Mouse (Mus musculus) hindbrain, embryonic 10.5 days (tissue): ENCODE results near the gene Irx1. TPM values are rescaled to one million over a fixed set of nuclear protein-coding genes. Genes with fewer than 3 reads are reported as not detected.

ENCODE experiments used
- DNase-seq: peaks from one replicate; pipeline ENCODE4 v3.0.0-alpha.2; 2017; ENCODE audit warnings: low spot score
- H3K27ac ChIP-seq: fragments of 300-500 bp; sonication (generic); 2 replicates; pipeline ENCODE4 v1.5.1; 2016; ENCODE audit warnings: mild to moderate bottlenecking, moderate library complexity
- H3K27me3 ChIP-seq: fragments of 300-500 bp; sonication (generic); 2 replicates; pipeline ENCODE4 v1.6.1; 2016; ENCODE audit warnings: mild to moderate bottlenecking; ENCODE audit not compliant: poor library complexity, insufficient read depth, severe bottlenecking
- H3K36me3 ChIP-seq: fragments of 300-500 bp; sonication (generic); 2 replicates; pipeline ENCODE4 v1.6.1; 2016; ENCODE audit warnings: mild to moderate bottlenecking, moderate library complexity
- H3K4me1 ChIP-seq: fragments of 300-500 bp; sonication (generic); replicated peaks from 2 replicates; pipeline ENCODE4 v1.6.1; 2016; ENCODE audit warnings: mild to moderate bottlenecking
- H3K4me3 ChIP-seq: fragments of 300-500 bp; sonication (generic); 2 replicates; pipeline ENCODE4 v1.5.1; 2016; ENCODE audit warnings: mild to moderate bottlenecking, moderate library complexity
- H3K9me3 ChIP-seq: fragments of 300-500 bp; sonication (generic); 2 replicates; pipeline ENCODE4 v1.6.1; 2016; ENCODE audit warnings: mild to moderate bottlenecking, moderate library complexity
- WGBS: fragments of 180-500 bp; shearing (Covaris S2); methylation state at CpG from one replicate; pipeline ENCODE4 v1.1.7; 2016; 5-methylcytosine and 5-hydroxymethylcytosine counted together
- polyA plus RNA-seq: library from polyadenylated mRNA; unstranded; fragments of >200 nt; fragmentation: Nextera tagmentation; extraction: Ambion mirVana; gene quantifications from 2 replicates; pipeline ENCODE4 v1.2.1, GENCODE M21; 2016

The Irx1 gene
- polyA plus RNA-seq, 1 experiment from 2014 or later = 11.0 TPM

- DNase-seq = peak; percentile 34
- Histone ChIP-seq H3K4me3 (peak overlapping the region; percentile 92), H3K36me3 (peaks cover 37% of the 10 kb centered on the region), H3K27ac (peak overlapping the region; percentile 97), H3K4me1 (peaks cover 71% of the 10 kb centered on the region), H3K9me3 (no peaks in the 10 kb centered on the region), H3K27me3 (peaks cover 79% of the 10 kb centered on the region)
- WGBS = 3% methylated on average over 9 of the region's 9 CpGs
Observed at GRCm38 (mm10) chr13:71960277-71960672, 3.2 kb downstream of the Irx1 start.

- H3K27me3 ChIP-seq = peaks cover 79% of the 10 kb centered on the region
- peak; percentile 72 for DNase-seq
Observed at GRCm38 (mm10) chr13:71959361-71960276, 3.9 kb downstream of the Irx1 start.

GRCm38 (mm10) chr13:71958651-71959050 is 4.9 kb downstream of the Irx1 start:
- Histone ChIP-seq H3K36me3 (peaks cover 45% of the 10 kb centered on the region), H3K9me3 (no peaks in the 10 kb centered on the region), H3K27ac (peak overlapping the region; percentile 97), H3K4me1 (peaks cover 75% of the 10 kb centered on the region), H3K27me3 (peaks cover 78% of the 10 kb centered on the region), H3K4me3 (peak overlapping the region; percentile 92)
- 2% methylated on average over 16 of the region's 16 CpGs for WGBS
- peak; percentile 68 for DNase-seq

More at GRCm38 (mm10) chr13:71959361-71960276, 3.9 kb downstream of the Irx1 start:
- Histone ChIP-seq H3K36me3 (peaks cover 44% of the 10 kb centered on the region), H3K4me3 (peak overlapping the region; percentile 92), H3K9me3 (no peaks in the 10 kb centered on the region), H3K27ac (peak overlapping the region; percentile 97), H3K4me1 (peaks cover 75% of the 10 kb centered on the region)
- under 1% methylated on average over 76 of the region's 76 CpGs for WGBS

GRCm38 (mm10) chr13:71957811-71958351 is 5.6 kb downstream of the Irx1 start:
- 6% methylated on average over 21 of the region's 21 CpGs for WGBS
- DNase-seq = peak; percentile 36
- Histone ChIP-seq H3K27me3 (peaks cover 72% of the 10 kb centered on the region), H3K27ac (peak overlapping the region; percentile 97), H3K4me1 (peaks cover 79% of the 10 kb centered on the region), H3K9me3 (no peaks in the 10 kb centered on the region), H3K36me3 (peaks cover 45% of the 10 kb centered on the region), H3K4me3 (peak overlapping the region; percentile 92)

- H3K9me3 ChIP-seq = no peaks in the 10 kb centered on the region
- peaks cover 83% of the 10 kb centered on the region for H3K4me1 ChIP-seq
- H3K4me3 ChIP-seq = peak overlapping the region; percentile 92
- peaks cover 68% of the 10 kb centered on the region for H3K27me3 ChIP-seq
- H3K27ac ChIP-seq = peak overlapping the region; percentile 97
- peaks cover 45% of the 10 kb centered on the region for H3K36me3 ChIP-seq
- 12% methylated on average over 18 of the region's 18 CpGs for WGBS
- DNase-seq = peak; percentile 46
Observed at GRCm38 (mm10) chr13:71957147-71957546, 6.4 kb downstream of the Irx1 start.

- Histone ChIP-seq H3K9me3 (no peaks in the 10 kb centered on the region), H3K27me3 (peaks cover 68% of the 10 kb centered on the region), H3K4me1 (peaks cover 89% of the 10 kb centered on the region), H3K36me3 (peaks cover 45% of the 10 kb centered on the region), H3K27ac (peak overlapping the region; percentile 97), H3K4me3 (peak overlapping the region; percentile 92)
- WGBS = 8% methylated on average over 9 of the region's 9 CpGs
- peak; percentile 76 for DNase-seq
Observed at GRCm38 (mm10) chr13:71956481-71956880, 7.0 kb downstream of the Irx1 start.

GRCm38 (mm10) chr13:71951966-71952365 is 11.6 kb downstream of the Irx1 start:
- H3K36me3 ChIP-seq = peaks cover 52% of the 10 kb centered on the region
- WGBS = 78% methylated on average over 11 of the region's 11 CpGs
- H3K4me3 ChIP-seq = no peak overlapping the region
- no peak for DNase-seq
- H3K4me1 ChIP-seq = peaks cover 58% of the 10 kb centered on the region
- H3K27ac ChIP-seq = no peak overlapping the region
- peaks cover 32% of the 10 kb centered on the region for H3K27me3 ChIP-seq
- no peaks in the 10 kb centered on the region for H3K9me3 ChIP-seq

GRCm38 (mm10) chr13:71949859-71950258 is 13.7 kb downstream of the Irx1 start:
- 88% methylated on average over 5 of the region's 5 CpGs for WGBS
- Histone ChIP-seq H3K27me3 (peaks cover 11% of the 10 kb centered on the region), H3K4me1 (peaks cover 39% of the 10 kb centered on the region), H3K9me3 (no peaks in the 10 kb centered on the region), H3K36me3 (peaks cover 31% of the 10 kb centered on the region), H3K27ac (no peak overlapping the region), H3K4me3 (no peak overlapping the region)
- no peak for DNase-seq

- WGBS = 81% methylated on average over 3 of the region's 3 CpGs
- H3K9me3 ChIP-seq = no peaks in the 10 kb centered on the region
- 0 out of 2 replicates have a peak, but pooled peaks cover 3% of the 10 kb centered on the region for H3K4me1 ChIP-seq
- no peak overlapping the region for H3K27ac ChIP-seq
- no peak overlapping the region for H3K4me3 ChIP-seq
- H3K27me3 ChIP-seq = no peaks in the 10 kb centered on the region
- DNase-seq = no peak
- no peaks in the 10 kb centered on the region for H3K36me3 ChIP-seq
Observed at GRCm38 (mm10) chr13:71910361-71910760, 53.2 kb downstream of the Irx1 start.
